Mouse (Mus musculus) heart, embryonic 16.5 days (tissue): ENCODE measurements around the gene Tmppe. TPM values are rescaled to one million over a fixed set of nuclear protein-coding genes. Genes with fewer than 3 reads are reported as not detected.
A peak's percentile ranks its signal among the peaks of the same experiment; 100 is the strongest.

Experiments
- ATAC-seq: fragments of 200-750 bp; cut with Nextera tagmentation; replicated peaks from 2 replicates; pipeline ENCODE4 v1.8.0; 2017; ENCODE audit warnings: moderate number of reproducible peaks; ENCODE audit not compliant: insufficient read depth, low FRiP score; ENCODE audit errors: extremely low read depth
- H3K27ac ChIP-seq: fragments of 300-500 bp; sonication (generic); 2 replicates; pipeline ENCODE4 v1.5.1; 2014; ENCODE audit warnings: mild to moderate bottlenecking, low read length, control low read depth, moderate library complexity
- H3K27me3 ChIP-seq: fragments of 300-500 bp; sonication (generic); 2 replicates; pipeline ENCODE4 v1.6.1; 2014; ENCODE audit warnings: low read length, mixed read lengths; ENCODE audit not compliant: control insufficient read depth, insufficient read depth
- H3K36me3 ChIP-seq: fragments of 300-500 bp; sonication (generic); 2 replicates; pipeline ENCODE4 v1.6.1; 2014; ENCODE audit not compliant: control insufficient read depth, insufficient read depth
- H3K4me1 ChIP-seq: fragments of 300-500 bp; sonication (generic); 2 replicates; pipeline ENCODE4 v1.6.1; 2014; ENCODE audit warnings: low read length, mixed read lengths; ENCODE audit not compliant: control insufficient read depth, insufficient read depth
- H3K4me2 ChIP-seq: fragments of 300-500 bp; sonication (generic); 2 replicates; pipeline ENCODE4 v1.6.1; 2014; ENCODE audit warnings: low read depth, mild to moderate bottlenecking, control low read depth, low read length
- H3K4me3 ChIP-seq: fragments of 300-500 bp; sonication (generic); 2 replicates; pipeline ENCODE4 v1.5.1; 2014; ENCODE audit warnings: mild to moderate bottlenecking, control low read depth, low read length
- H3K9ac ChIP-seq: fragments of 300-500 bp; sonication (generic); 2 replicates; pipeline ENCODE4 v1.6.1; 2014; ENCODE audit warnings: low read length, control low read depth
- H3K9me3 ChIP-seq: fragments of 300-500 bp; sonication (generic); replicated peaks from 2 replicates; pipeline ENCODE4 v1.6.1; 2016; ENCODE audit warnings: low read length; ENCODE audit not compliant: control insufficient read depth
- WGBS: fragments of 180-500 bp; shearing (Covaris S2); extraction: QIAGEN DNeasy Blood & Tissue Kit; methylation state at CpG from one replicate; pipeline ENCODE4 v1.1.7; 2014; 5-methylcytosine and 5-hydroxymethylcytosine counted together
- polyA plus RNA-seq: library from polyadenylated mRNA; unstranded; fragments of >200 nt; fragmentation: Nextera tagmentation; extraction: Ambion mirVana; gene quantifications from 2 replicates; pipeline ENCODE4 v1.2.1, GENCODE M21; 2015

Tmppe gene
- polyA plus RNA-seq, 1 experiment from 2014 or later = 8.2 TPM

DNA sequence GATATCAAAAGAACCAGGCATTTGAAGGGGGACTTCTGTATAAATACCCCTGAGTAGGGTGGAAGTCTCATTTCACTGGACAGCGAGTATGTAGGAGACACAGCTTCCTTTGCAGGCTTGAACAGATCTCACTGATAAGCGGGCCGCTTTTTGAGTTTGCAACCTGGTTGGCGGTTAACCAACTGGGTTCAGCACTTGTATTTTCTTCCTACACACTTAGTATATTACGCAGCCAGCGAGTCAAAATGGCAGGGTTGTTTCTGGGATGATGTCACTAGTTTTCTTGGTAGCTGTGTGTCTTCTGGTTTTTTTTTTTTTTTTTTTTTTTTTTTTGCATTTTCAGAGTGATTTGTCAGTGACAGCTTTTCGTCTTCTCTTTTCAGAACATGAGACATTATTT, 20.9 kb downstream of the Tmppe start:
- Histone ChIP-seq H3K4me3 (no peak overlapping the region), H3K36me3 (peaks cover 18% of the 10 kb centered on the region), H3K4me2 (no peak overlapping the region), H3K27me3 (no peaks in the 10 kb centered on the region), H3K4me1 (no peaks in the 10 kb centered on the region), H3K27ac (no peak overlapping the region), H3K9me3 (peaks cover 8% of the 10 kb centered on the region), H3K9ac (no peak overlapping the region)
- ATAC-seq = no peak
- 88% methylated on average over 7 of the region's 7 CpGs for WGBS

- H3K9ac ChIP-seq = no peak overlapping the region
- no peaks in the 10 kb centered on the region for H3K4me1 ChIP-seq
- no peak for ATAC-seq
- peaks cover 8% of the 10 kb centered on the region for H3K9me3 ChIP-seq
- no peak overlapping the region for H3K4me3 ChIP-seq
- peaks cover 15% of the 10 kb centered on the region for H3K36me3 ChIP-seq
- H3K27me3 ChIP-seq = no peaks in the 10 kb centered on the region
- no peak overlapping the region for H3K4me2 ChIP-seq
- WGBS = 92% methylated on average over 5 of the region's 5 CpGs
- no peak overlapping the region for H3K27ac ChIP-seq
Measured at GRCm38 (mm10) chr9:114425576-114425975, 24.7 kb downstream of the Tmppe start.

- Histone ChIP-seq H3K27me3 (no peaks in the 10 kb centered on the region), H3K4me2 (no peak overlapping the region), H3K4me1 (no peaks in the 10 kb centered on the region), H3K9ac (no peak overlapping the region), H3K4me3 (no peak overlapping the region), H3K36me3 (peaks cover 17% of the 10 kb centered on the region), H3K27ac (no peak overlapping the region), H3K9me3 (peaks cover 8% of the 10 kb centered on the region)
- ATAC-seq = no peak
- WGBS = 55% methylated on average over 5 of the region's 5 CpGs
Measured at GRCm38 (mm10) chr9:114426201-114426600, 25.3 kb downstream of the Tmppe start.

DNA sequence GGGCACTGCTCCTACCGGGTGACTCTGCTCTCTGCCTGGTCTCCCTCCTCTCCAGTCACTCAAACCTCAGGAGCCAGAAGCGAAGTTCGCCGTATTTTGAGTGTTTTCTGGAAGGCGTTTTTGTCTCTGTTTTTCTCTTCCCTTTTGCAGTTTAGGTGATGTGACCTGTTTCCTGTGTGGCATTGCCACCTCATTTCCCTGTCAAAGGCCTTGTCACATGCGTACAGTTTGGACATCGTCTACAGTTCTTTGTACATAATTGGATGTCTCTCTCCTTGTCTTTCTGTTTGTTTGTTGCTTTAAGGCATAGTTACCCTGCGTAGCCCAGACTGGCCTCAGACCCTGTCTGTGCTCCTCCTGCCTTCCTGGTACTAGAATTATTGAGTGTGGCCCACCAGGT, 26.5 kb downstream of the Tmppe start:
- WGBS = 88% methylated on average over 8 of the region's 8 CpGs
- no peak overlapping the region for H3K4me3 ChIP-seq
- H3K4me1 ChIP-seq = no peaks in the 10 kb centered on the region
- no peak overlapping the region for H3K27ac ChIP-seq
- no peaks in the 10 kb centered on the region for H3K27me3 ChIP-seq
- H3K9ac ChIP-seq = no peak overlapping the region
- no peak for ATAC-seq
- H3K4me2 ChIP-seq = no peak overlapping the region
- peaks cover 8% of the 10 kb centered on the region for H3K9me3 ChIP-seq
- H3K36me3 ChIP-seq = peaks cover 17% of the 10 kb centered on the region

DNA sequence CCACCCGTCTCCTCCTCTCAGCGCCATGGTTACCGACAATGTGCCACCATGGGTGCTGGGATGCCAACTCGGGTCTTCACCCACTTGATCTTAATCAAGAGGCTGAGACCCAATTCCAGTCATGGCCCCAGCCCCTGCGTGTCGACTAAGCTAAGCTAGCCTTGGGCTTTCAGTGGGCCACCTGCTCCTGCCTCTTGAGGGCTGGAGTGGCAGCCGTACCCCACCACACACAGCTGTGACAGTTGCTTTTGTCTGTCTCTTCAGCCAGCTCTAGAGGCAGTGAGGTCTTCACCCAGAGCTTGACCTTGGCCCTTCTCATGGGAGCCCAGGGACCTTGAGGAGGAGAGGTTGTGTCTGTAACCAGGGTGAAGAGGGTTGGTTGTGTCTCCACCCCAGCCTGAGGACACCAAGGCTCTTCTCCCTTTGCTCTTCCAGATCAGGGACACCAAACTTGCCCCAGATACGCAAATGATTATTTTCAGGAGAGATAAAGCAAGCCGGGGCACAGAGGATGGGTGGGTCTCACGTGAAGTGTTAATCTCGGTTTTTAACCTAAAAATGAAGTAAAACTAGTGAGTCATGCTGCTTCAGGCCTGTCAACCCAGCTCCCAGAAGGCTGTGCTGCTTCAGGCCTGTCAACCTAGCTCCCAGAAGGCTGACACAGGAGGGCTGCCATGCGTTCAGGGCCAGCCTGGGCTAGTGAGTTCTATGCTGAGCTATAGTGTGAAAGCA, 27.4 kb downstream of the Tmppe start:
- Histone ChIP-seq H3K9ac (no peak overlapping the region), H3K36me3 (peaks cover 17% of the 10 kb centered on the region), H3K4me2 (no peak overlapping the region), H3K27ac (no peak overlapping the region), H3K4me3 (no peak overlapping the region), H3K4me1 (no peaks in the 10 kb centered on the region), H3K9me3 (peaks cover 8% of the 10 kb centered on the region), H3K27me3 (no peaks in the 10 kb centered on the region)
- 85% methylated on average over 12 of the region's 12 CpGs for WGBS
- ATAC-seq = no peak

DNA sequence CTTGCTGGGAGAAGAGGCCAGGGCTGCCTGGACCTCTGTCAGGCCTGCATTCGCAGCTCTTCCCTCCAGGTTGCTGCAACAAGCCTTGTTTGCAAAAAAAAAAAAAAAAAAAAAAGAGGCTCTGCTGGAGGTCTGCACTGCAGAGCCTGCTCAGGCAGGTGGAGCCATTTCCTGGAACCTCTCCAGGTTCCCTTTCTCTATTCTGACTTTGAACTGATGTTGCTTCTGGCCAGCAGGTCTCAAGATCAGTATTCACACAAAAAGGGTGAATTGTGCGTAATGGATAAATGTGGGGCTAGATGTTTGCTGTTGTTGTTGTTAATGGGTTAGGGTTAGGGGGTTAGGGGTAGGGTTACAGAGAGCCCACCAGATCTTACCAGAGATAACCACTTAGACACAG, 34.8 kb downstream of the Tmppe start:
- ATAC-seq = no peak
- 77% methylated on average over 2 of the region's 2 CpGs for WGBS
- H3K27ac ChIP-seq = no peak overlapping the region
- H3K27me3 ChIP-seq = no peaks in the 10 kb centered on the region
- peaks cover 6% of the 10 kb centered on the region for H3K36me3 ChIP-seq
- no peaks in the 10 kb centered on the region for H3K4me1 ChIP-seq
- H3K9me3 ChIP-seq = no peaks in the 10 kb centered on the region
- H3K4me3 ChIP-seq = no peak overlapping the region
- no peak overlapping the region for H3K9ac ChIP-seq
- no peak overlapping the region for H3K4me2 ChIP-seq

DNA sequence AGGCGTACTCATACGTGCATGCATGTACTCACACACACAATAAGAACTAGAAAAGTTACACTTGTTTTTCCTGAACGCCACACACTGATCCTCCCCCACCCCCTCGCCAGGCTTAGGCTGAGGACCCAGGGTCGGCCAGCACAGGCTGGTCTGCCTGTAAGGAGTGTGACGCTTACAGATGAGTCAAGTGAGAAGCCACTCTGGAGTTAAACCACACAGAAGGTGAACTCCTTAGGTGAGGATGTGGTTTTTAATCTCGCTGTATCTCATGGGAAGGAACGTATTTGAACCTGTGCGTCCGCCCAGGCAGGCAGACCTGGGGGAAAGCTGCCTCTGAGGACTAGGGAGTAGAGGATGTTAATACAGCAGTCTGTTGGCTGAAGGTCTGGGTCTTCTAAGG, 39.6 kb downstream of the Tmppe start:
- H3K27ac ChIP-seq = no peak overlapping the region; the same call in 1 of the 2 replicates
- H3K4me2 ChIP-seq = no peak overlapping the region
- no peaks in the 10 kb centered on the region for H3K9me3 ChIP-seq
- ATAC-seq = no peak; the same call in 1 of the 2 replicates
- no peaks in the 10 kb centered on the region for H3K27me3 ChIP-seq
- peaks cover 5% of the 10 kb centered on the region for H3K36me3 ChIP-seq
- 76% methylated on average over 10 of the region's 10 CpGs for WGBS
- H3K4me1 ChIP-seq = no peaks in the 10 kb centered on the region
- no peak overlapping the region for H3K4me3 ChIP-seq
- H3K9ac ChIP-seq = no peak overlapping the region

DNA sequence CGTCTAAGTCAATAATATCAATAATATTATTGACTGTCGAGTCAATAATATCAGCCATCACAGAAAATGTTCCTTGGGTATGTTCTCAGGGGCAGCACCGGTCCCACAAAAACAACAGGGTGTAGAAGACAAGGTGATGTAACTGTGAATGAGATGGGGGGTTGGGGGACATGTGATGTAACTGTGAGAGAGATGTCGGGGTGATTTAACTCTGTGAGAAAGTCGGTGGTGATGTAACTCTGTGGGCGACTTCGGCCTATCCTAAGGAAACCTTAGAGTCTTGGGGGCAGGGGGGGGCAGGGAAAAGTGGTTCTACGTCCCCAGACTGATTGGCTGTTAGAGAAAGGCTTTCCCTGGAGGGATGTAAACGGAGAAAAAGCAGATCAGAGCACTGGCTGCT, 41.3 kb downstream of the Tmppe start:
- Histone ChIP-seq H3K4me1 (peaks cover 4% of the 10 kb centered on the region; the same call in 1 of the 2 replicates), H3K9ac (no peak overlapping the region), H3K4me2 (no peak overlapping the region), H3K27ac (no peak overlapping the region), H3K9me3 (no peaks in the 10 kb centered on the region), H3K4me3 (no peak overlapping the region), H3K36me3 (peaks cover 2% of the 10 kb centered on the region; the same call in 1 of the 2 replicates), H3K27me3 (no peaks in the 10 kb centered on the region)
- WGBS = 91% methylated on average over 9 of the region's 9 CpGs
- no peak for ATAC-seq

GRCm38 (mm10) chr9:114442893-114443292, 42.0 kb downstream of the Tmppe start:
- peak overlapping the region; percentile 24; the same call in 1 of the 2 replicates for H3K27ac ChIP-seq
- no peak overlapping the region for H3K4me2 ChIP-seq
- H3K4me1 ChIP-seq = peaks cover 4% of the 10 kb centered on the region; the same call in 1 of the 2 replicates
- ATAC-seq = no peak
- H3K27me3 ChIP-seq = no peaks in the 10 kb centered on the region
- H3K4me3 ChIP-seq = no peak overlapping the region
- peaks cover 2% of the 10 kb centered on the region; the same call in 1 of the 2 replicates for H3K36me3 ChIP-seq
- H3K9ac ChIP-seq = no peak overlapping the region
- 79% methylated on average over 9 of the region's 9 CpGs for WGBS
- no peaks in the 10 kb centered on the region for H3K9me3 ChIP-seq
